ENCODE assay signal across 12 mouse cellular contexts in the genomic region with DNA sequence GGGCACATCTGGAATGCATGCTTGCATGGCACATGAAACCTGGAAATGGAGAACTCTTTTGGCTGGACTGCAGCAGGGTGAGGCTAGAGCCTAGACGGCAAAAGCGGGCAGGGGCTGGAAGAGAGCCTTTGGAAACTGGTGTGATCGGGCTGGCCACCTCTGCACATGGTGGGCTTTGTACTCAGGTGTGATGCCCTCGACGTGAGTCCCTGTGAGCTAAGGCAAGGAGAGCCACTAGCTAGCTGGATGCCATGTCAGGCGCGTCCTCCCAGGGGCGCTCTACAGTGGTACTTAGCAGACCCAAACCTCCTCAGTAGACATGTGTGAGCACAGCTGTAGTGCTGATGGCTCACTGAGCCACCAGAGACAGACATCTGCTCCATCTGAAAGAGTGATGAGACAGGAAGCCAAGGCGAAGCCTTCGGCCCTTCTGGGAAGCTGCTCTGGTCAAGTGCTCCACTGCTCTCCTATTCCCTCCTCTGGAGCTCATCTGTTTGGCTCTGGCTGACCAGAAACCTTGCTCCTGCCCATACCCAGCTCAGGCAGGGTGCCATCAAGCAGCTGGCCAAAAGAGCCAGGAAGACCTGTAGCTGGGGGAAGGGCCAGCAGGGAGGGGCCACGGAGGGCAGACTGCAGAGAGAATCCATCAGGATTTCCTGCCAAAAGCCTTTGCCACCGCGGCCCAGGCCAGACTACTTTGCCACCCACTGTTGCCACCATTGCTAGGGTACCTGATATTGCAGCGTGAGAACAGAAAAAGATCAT. TPM values are rescaled to one million over a fixed set of nuclear protein-coding genes. Genes with fewer than 3 reads are reported as not detected.
DNase-seq lines count a peak whose midpoint lies in the region; ATAC-seq lines count a peak whose summit lies in the region.
"Had no signal": no experiment of that assay in that cellular context is flagged by ENCODE, and none has a peak within 500 bp of the region (broad histone marks: within the 10 kb centered on the region; RNA-seq: fewer than 3 reads in every experiment).

No protein-coding gene starts in this region.

- intact Hi-C loops in heart, postnatal 10 days (cut with DNase I): no loop called here

- peak; percentile 68 to 70 for DNase-seq in heart, postnatal 10 days
- no peak for DNase-seq in heart, adult 8-10 months (ENCODE audit: low spot score)
- no peak for DNase-seq in midbrain, embryonic 10.5 days (ENCODE audit: low spot score)
- peak; percentile 56 for DNase-seq in gastrocnemius, postnatal 10 days
- no peak for DNase-seq in cerebellum, adult 11-12 months
- DNase-seq: spleen, adult 18-20 months had no signal

- no peaks in the 10 kb centered on the region for H3K9me3 ChIP-seq in midbrain, embryonic 10.5 days (replicated peaks)
- no peaks in the 10 kb centered on the region for H3K9me3 ChIP-seq in midbrain, embryonic 15.5 days
- H3K9me3 ChIP-seq: lung, embryonic 15.5 days had no signal

- H3K4me1 ChIP-seq in midbrain, embryonic 10.5 days: peaks cover 27% of the 10 kb centered on the region
- peaks cover 4% of the 10 kb centered on the region; the same call in 1 of the 2 replicates for H3K4me1 ChIP-seq in midbrain, embryonic 15.5 days

- ATAC-seq in midbrain, embryonic 15.5 days (replicated peaks): no peak
- ATAC-seq in inflammation-experienced regulatory T-cells, adult 6 months: no peak

- H3K27ac ChIP-seq in midbrain, embryonic 10.5 days (replicated peaks): 0 out of 2 replicates have a peak overlapping the region, but pooled peaks have one; percentile 38
- no peak overlapping the region for H3K27ac ChIP-seq in midbrain, embryonic 15.5 days
- peak overlapping the region; percentile 97 for H3K27ac ChIP-seq in macrophage
- H3K27ac ChIP-seq: lung, embryonic 15.5 days had no signal

- no peaks in the 10 kb centered on the region for H3K27me3 ChIP-seq in midbrain, embryonic 10.5 days (ENCODE audit: low read depth, poor library complexity, severe bottlenecking)
- H3K27me3 ChIP-seq in midbrain, embryonic 15.5 days (replicated peaks): no peaks in the 10 kb centered on the region
- H3K27me3 ChIP-seq: lung, embryonic 15.5 days had no signal

- peaks cover 60% of the 10 kb centered on the region for H3K79me2 ChIP-seq in macrophage (ENCODE audit: inconsistent target)

- H3K9ac ChIP-seq in midbrain, embryonic 15.5 days: no peak overlapping the region
- H3K9ac ChIP-seq: lung, embryonic 15.5 days had no signal

- H3K4me3 ChIP-seq in midbrain, embryonic 10.5 days: no peak overlapping the region
- H3K4me3 ChIP-seq in midbrain, embryonic 15.5 days: no peak overlapping the region
- H3K4me3 ChIP-seq in macrophage (ENCODE audit: inconsistent target): peak overlapping the region; percentile 67
- H3K4me3 ChIP-seq: lung, embryonic 15.5 days had no signal

- no peaks in the 10 kb centered on the region for H3K36me3 ChIP-seq in midbrain, embryonic 10.5 days
- no peaks in the 10 kb centered on the region for H3K36me3 ChIP-seq in midbrain, embryonic 15.5 days (replicated peaks)
- no peaks in the 10 kb centered on the region for H3K36me3 ChIP-seq in macrophage (ENCODE audit: inconsistent target)
- H3K36me3 ChIP-seq: lung, embryonic 15.5 days had no signal

- no peak overlapping the region for H3K4me2 ChIP-seq in midbrain, embryonic 15.5 days
- H3K4me2 ChIP-seq: lung, embryonic 15.5 days had no signal

- 90% methylated on average over 14 of the region's 14 CpGs for WGBS in midbrain, embryonic 10.5 days
- WGBS in midbrain, embryonic 15.5 days: 87% methylated on average over 14 of the region's 14 CpGs
- 52% methylated on average over 13 of the region's 14 CpGs for WGBS in macrophage (ENCODE audit: missing documents)

RNA-seq across cellular contexts. Expression of gene C130050O18Rik, which starts 2.2 kb away (rescaled TPM):
- total RNA-seq in heart, postnatal 10 days (2021): under 1 TPM; 0.74 to 0.93 TPM
- total RNA-seq in heart, adult 8-10 months (2022): 1 to 10 TPM in 1 of 4 experiments, under 1 TPM in 3; 0.49 to 1.2 (median 0.72) TPM
- polyA plus RNA-seq in midbrain, embryonic 10.5 days (2016; fragmentation: Nextera tagmentation; extraction: Ambion mirVana): 0.32 and 0.39 TPM in 2 replicates
- 0.18 and 0.33 TPM in 2 replicates for polyA plus RNA-seq in midbrain, embryonic 15.5 days (2015; fragmentation: Nextera tagmentation; extraction: Ambion mirVana)
- total RNA-seq in gastrocnemius, postnatal 10 days (2021): 1 to 10 TPM; 1.0 to 1.5 TPM
- 10 to 100 TPM in 4 of 26 experiments, 1 to 10 TPM in 16, under 1 TPM in 4, not detected in 2; 0.41 to 20.1 (median 4.7) TPM for total RNA-seq in macrophage (2018; cell fraction: chromatin; rRNA removed)
- 10 to 100 TPM in 5 of 26 experiments, 1 to 10 TPM in 21; 1.4 to 11.9 (median 5.5) TPM for total RNA-seq in macrophage (2018; cell fraction: cytosol; rRNA removed)
- total RNA-seq in macrophage (2018; cell fraction: nucleus; rRNA removed): 10 to 100 TPM in 6 of 26 experiments, 1 to 10 TPM in 19, not detected in 1; 2.1 to 17.8 (median 7.3) TPM
- polyA plus RNA-seq in macrophage (2018): 3.5 to 9.1 TPM (median 7.6 TPM) in 3 replicates
- polyA plus RNA-seq in inflammation-experienced regulatory T-cells, adult 6 months (2017; shearing (Covaris generic)): not detected

RNA-seq across cellular contexts. Expression of gene Gper1, which starts 15.6 kb away (rescaled TPM):
- total RNA-seq in heart, postnatal 10 days (2021): 1 to 10 TPM; 2.5 to 2.6 TPM
- 1 to 10 TPM; 1.1 to 1.6 (median 1.3) TPM for total RNA-seq in heart, adult 8-10 months (2022)
- 0.77 and 2.5 TPM in 2 replicates for polyA plus RNA-seq in midbrain, embryonic 10.5 days (2016; fragmentation: Nextera tagmentation; extraction: Ambion mirVana)
- polyA plus RNA-seq in midbrain, embryonic 15.5 days (2015; fragmentation: Nextera tagmentation; extraction: Ambion mirVana): 8.2 and 9.5 TPM in 2 replicates
- 1 to 10 TPM; 2.3 to 2.7 TPM for total RNA-seq in gastrocnemius, postnatal 10 days (2021)
- 1 to 10 TPM in 1 of 26 experiments, under 1 TPM in 1, not detected in 24; 0.33 to 1.3 TPM for total RNA-seq in macrophage (2018; cell fraction: chromatin; rRNA removed)
- total RNA-seq in macrophage (2018; cell fraction: cytosol; rRNA removed): not detected
- total RNA-seq in macrophage (2018; cell fraction: nucleus; rRNA removed): not detected
- not detected in 3 replicates for polyA plus RNA-seq in macrophage (2018)
- not detected for polyA plus RNA-seq in inflammation-experienced regulatory T-cells, adult 6 months (2017; shearing (Covaris generic))

RNA-seq across cellular contexts. Expression of gene Gpr146, which starts 29.8 kb away (rescaled TPM):
- 10 to 100 TPM; 33.7 to 37.2 TPM for total RNA-seq in heart, postnatal 10 days (2021)
- 10 to 100 TPM; 43.1 to 55.6 (median 47.0) TPM for total RNA-seq in heart, adult 8-10 months (2022)
- polyA plus RNA-seq in midbrain, embryonic 10.5 days (2016; fragmentation: Nextera tagmentation; extraction: Ambion mirVana): 1.7 and 2.0 TPM in 2 replicates
- polyA plus RNA-seq in midbrain, embryonic 15.5 days (2015; fragmentation: Nextera tagmentation; extraction: Ambion mirVana): 2.5 and 2.7 TPM in 2 replicates
- total RNA-seq in gastrocnemius, postnatal 10 days (2021): 10 to 100 TPM; 13.0 to 19.0 TPM
- total RNA-seq in macrophage (2018; cell fraction: chromatin; rRNA removed): 10 to 100 TPM in 10 of 26 experiments, 1 to 10 TPM in 13, under 1 TPM in 3; 0.91 to 39.6 (median 5.6) TPM
- 10 to 100 TPM in 20 of 26 experiments, 1 to 10 TPM in 6; 3.7 to 41.6 (median 20.4) TPM for total RNA-seq in macrophage (2018; cell fraction: cytosol; rRNA removed)
- total RNA-seq in macrophage (2018; cell fraction: nucleus; rRNA removed): 10 to 100 TPM in 19 of 26 experiments, 1 to 10 TPM in 7; 4.5 to 63.6 (median 13.4) TPM
- polyA plus RNA-seq in macrophage (2018): 14.0 to 34.3 TPM (median 20.6 TPM) in 3 replicates
- polyA plus RNA-seq in inflammation-experienced regulatory T-cells, adult 6 months (2017; shearing (Covaris generic)): 1 to 10 TPM; 3.9 to 5.8 (median 5.2) TPM

RNA-seq across cellular contexts. Expression of gene 3110082I17Rik, which starts 53.0 kb away (rescaled TPM):
- 1 to 10 TPM; 9.9 to 10.0 TPM for total RNA-seq in heart, postnatal 10 days (2021)
- total RNA-seq in heart, adult 8-10 months (2022): 1 to 10 TPM; 5.4 to 8.7 (median 6.8) TPM
- 56.6 and 64.7 TPM in 2 replicates for polyA plus RNA-seq in midbrain, embryonic 10.5 days (2016; fragmentation: Nextera tagmentation; extraction: Ambion mirVana)
- polyA plus RNA-seq in midbrain, embryonic 15.5 days (2015; fragmentation: Nextera tagmentation; extraction: Ambion mirVana): 16.7 and 17.9 TPM in 2 replicates
- total RNA-seq in gastrocnemius, postnatal 10 days (2021): 10 to 100 TPM; 11.8 to 12.2 TPM
- total RNA-seq in macrophage (2018; cell fraction: chromatin; rRNA removed): 10 to 100 TPM in 17 of 26 experiments, 1 to 10 TPM in 8, under 1 TPM in 1; 0.88 to 24.9 (median 13.5) TPM
- total RNA-seq in macrophage (2018; cell fraction: cytosol; rRNA removed): 10 to 100 TPM in 23 of 26 experiments, 1 to 10 TPM in 3; 9.7 to 21.9 (median 13.3) TPM
- 10 to 100 TPM in 12 of 26 experiments, 1 to 10 TPM in 14; 1.7 to 30.0 (median 9.4) TPM for total RNA-seq in macrophage (2018; cell fraction: nucleus; rRNA removed)
- polyA plus RNA-seq in macrophage (2018): 12.7 to 32.4 TPM (median 24.1 TPM) in 3 replicates
- 1 to 10 TPM; 4.6 to 5.6 (median 5.2) TPM for polyA plus RNA-seq in inflammation-experienced regulatory T-cells, adult 6 months (2017; shearing (Covaris generic))

RNA-seq across cellular contexts. Expression of gene Cyp2w1, which starts 54.9 kb away (rescaled TPM):
- not detected for total RNA-seq in heart, postnatal 10 days (2021)
- not detected for total RNA-seq in heart, adult 8-10 months (2022)
- not detected in 2 replicates for polyA plus RNA-seq in midbrain, embryonic 10.5 days (2016; fragmentation: Nextera tagmentation; extraction: Ambion mirVana)
- 0.46 TPM in 1 of 2 replicates, not detected in the other for polyA plus RNA-seq in midbrain, embryonic 15.5 days (2015; fragmentation: Nextera tagmentation; extraction: Ambion mirVana)
- not detected for total RNA-seq in gastrocnemius, postnatal 10 days (2021)
- not detected for total RNA-seq in macrophage (2018; cell fraction: chromatin; rRNA removed)
- not detected for total RNA-seq in macrophage (2018; cell fraction: cytosol; rRNA removed)
- not detected for total RNA-seq in macrophage (2018; cell fraction: nucleus; rRNA removed)
- polyA plus RNA-seq in macrophage (2018): not detected in 3 replicates
- not detected for polyA plus RNA-seq in inflammation-experienced regulatory T-cells, adult 6 months (2017; shearing (Covaris generic))
- polyA plus RNA-seq: kidney, embryonic 14.5 days; lung, embryonic 15.5 days; neural tube, embryonic 14.5 days had no signal

Comparison
In these comparisons a context has a peak if more than half of its experiments do, and no peak if none do; other contexts are left out.
1. DNase-seq: peak in heart, postnatal 10 days (2 of 2) and gastrocnemius, postnatal 10 days (single experiment); none in heart, adult 8-10 months (single experiment), midbrain, embryonic 10.5 days (single experiment) and cerebellum, adult 11-12 months (single experiment).